Mouse (Mus musculus): ENCODE data around the gene Gm45808. TPM values are rescaled to one million over a fixed set of nuclear protein-coding genes. Genes with fewer than 3 reads are reported as not detected.
A peak's percentile ranks its signal among the peaks of the same experiment; 100 is the strongest.

Gene Gm45808
- polyA plus RNA-seq, 1 experiment from 2014 or later, result not detected

GRCm38 (mm10) chr7:45457204-45458060, 29.2 kb downstream of the Gm45808 start:
- Histone ChIP-seq H3K9me3 (replicated peaks; ENCODE audit: low read length) (no peaks in the 10 kb centered on the region), H3K4me2 (ENCODE audit: low read length) (peak overlapping the region; percentile 85), H3K4me1 (replicated peaks; ENCODE audit: insufficient read depth, low read length) (peaks cover 22% of the 10 kb centered on the region), H3K4me3 (replicated peaks; ENCODE audit: low read depth, low read length) (peak overlapping the region; percentile 83), H3K9ac (ENCODE audit: low read depth, low read length) (peak overlapping the region; percentile 80; the same call in 1 of the 2 replicates), H3K27ac (peak overlapping the region; percentile 88), H3K27me3 (ENCODE audit: insufficient read depth, low read length) (no peaks in the 10 kb centered on the region), H3K36me3 (ENCODE audit: insufficient read depth, low read length) (peaks cover 20% of the 10 kb centered on the region; the same call in 1 of the 2 replicates)
- DNase-seq (ENCODE audit: low spot score) (no peak), ATAC-seq (replicated peaks; ENCODE audit: low FRiP score, low read depth) (peak; percentile 49)
- 37% methylated on average over 9 of the region's 10 CpGs for WGBS
- TF ChIP-seq CTCF (IDR thresholded peaks at IDR 0.05; ENCODE audit: low read depth), result no peak

GRCm38 (mm10) chr7:45456721-45457203, 29.8 kb downstream of the Gm45808 start:
- H3K4me3 ChIP-seq (replicated peaks; ENCODE audit: low read depth, low read length), result no peak overlapping the region
- peak overlapping the region; percentile 5; the same call in 1 of the 2 replicates for H3K27ac ChIP-seq
- no peak for TF ChIP-seq CTCF (IDR thresholded peaks at IDR 0.05; ENCODE audit: low read depth)
- H3K4me2 ChIP-seq (ENCODE audit: low read length), result peak overlapping the region; percentile 85; the same call in 1 of the 2 replicates
- H3K9ac ChIP-seq (ENCODE audit: low read depth, low read length), result no peak overlapping the region
- DNase-seq (ENCODE audit: low spot score) (no peak), ATAC-seq (replicated peaks; ENCODE audit: low FRiP score, low read depth) (no peak)
- peaks cover 20% of the 10 kb centered on the region; the same call in 1 of the 2 replicates for H3K36me3 ChIP-seq (ENCODE audit: insufficient read depth, low read length)
- 36% methylated on average over 9 of the region's 9 CpGs for WGBS
- peaks cover 22% of the 10 kb centered on the region for H3K4me1 ChIP-seq (replicated peaks; ENCODE audit: insufficient read depth, low read length)
- H3K9me3 ChIP-seq (replicated peaks; ENCODE audit: low read length), result no peaks in the 10 kb centered on the region
- H3K27me3 ChIP-seq (ENCODE audit: insufficient read depth, low read length), result no peaks in the 10 kb centered on the region

- no peak overlapping the region for H3K4me3 ChIP-seq (replicated peaks; ENCODE audit: low read depth, low read length)
- WGBS, result 77% methylated on average over 13 of the region's 13 CpGs
- TF ChIP-seq CTCF (IDR thresholded peaks at IDR 0.05; ENCODE audit: low read depth), result no peak
- H3K36me3 ChIP-seq (ENCODE audit: insufficient read depth, low read length), result peaks cover 20% of the 10 kb centered on the region; the same call in 1 of the 2 replicates
- DNase-seq (ENCODE audit: low spot score), result no peak
- H3K9me3 ChIP-seq (replicated peaks; ENCODE audit: low read length), result no peaks in the 10 kb centered on the region
- H3K9ac ChIP-seq (ENCODE audit: low read depth, low read length), result no peak overlapping the region
- no peak overlapping the region for H3K4me2 ChIP-seq (ENCODE audit: low read length)
- no peaks in the 10 kb centered on the region for H3K27me3 ChIP-seq (ENCODE audit: insufficient read depth, low read length)
- no peak overlapping the region for H3K27ac ChIP-seq
- H3K4me1 ChIP-seq (replicated peaks; ENCODE audit: insufficient read depth, low read length), result peaks cover 21% of the 10 kb centered on the region
- no peak for ATAC-seq (replicated peaks; ENCODE audit: low FRiP score, low read depth)
Observed at GRCm38 (mm10) chr7:45455932-45456696, 30.5 kb downstream of the Gm45808 start.

GRCm38 (mm10) chr7:45454971-45455370, 31.6 kb downstream of the Gm45808 start:
- H3K36me3 ChIP-seq (ENCODE audit: insufficient read depth, low read length), result peaks cover 23% of the 10 kb centered on the region; the same call in 1 of the 2 replicates
- ATAC-seq (replicated peaks; ENCODE audit: low FRiP score, low read depth), result no peak
- no peak for TF ChIP-seq CTCF (IDR thresholded peaks at IDR 0.05; ENCODE audit: low read depth)
- H3K27ac ChIP-seq, result no peak overlapping the region
- DNase-seq (ENCODE audit: low spot score), result no peak
- no peaks in the 10 kb centered on the region for H3K27me3 ChIP-seq (ENCODE audit: insufficient read depth, low read length)
- H3K4me3 ChIP-seq (replicated peaks; ENCODE audit: low read depth, low read length), result no peak overlapping the region
- 94% methylated on average over 15 of the region's 15 CpGs for whole genome bisulfite sequencing
- no peak overlapping the region for H3K4me2 ChIP-seq (ENCODE audit: low read length)
- H3K9ac ChIP-seq (ENCODE audit: low read depth, low read length), result no peak overlapping the region
- peaks cover 11% of the 10 kb centered on the region; the same call in 1 of the 2 replicates for H3K4me1 ChIP-seq (replicated peaks; ENCODE audit: insufficient read depth, low read length)
- no peaks in the 10 kb centered on the region for H3K9me3 ChIP-seq (replicated peaks; ENCODE audit: low read length)

GRCm38 (mm10) chr7:45451344-45451982, 35.1 kb downstream of the Gm45808 start:
- no peaks in the 10 kb centered on the region for H3K27me3 ChIP-seq (ENCODE audit: insufficient read depth, low read length)
- H3K4me2 ChIP-seq (ENCODE audit: low read length), result no peak overlapping the region
- H3K4me3 ChIP-seq (replicated peaks; ENCODE audit: low read depth, low read length), result no peak overlapping the region
- TF ChIP-seq CTCF (IDR thresholded peaks at IDR 0.05; ENCODE audit: low read depth), result peak; percentile 91
- no peak overlapping the region for H3K27ac ChIP-seq
- WGBS, result 58% methylated on average over 23 of the region's 23 CpGs
- ATAC-seq (replicated peaks; ENCODE audit: low FRiP score, low read depth) (peak; percentile 72), DNase-seq (ENCODE audit: low spot score) (peak; percentile 91)
- no peaks in the 10 kb centered on the region for H3K9me3 ChIP-seq (replicated peaks; ENCODE audit: low read length)
- H3K4me1 ChIP-seq (replicated peaks; ENCODE audit: insufficient read depth, low read length), result no peaks in the 10 kb centered on the region
- peaks cover 26% of the 10 kb centered on the region; the same call in 1 of the 2 replicates for H3K36me3 ChIP-seq (ENCODE audit: insufficient read depth, low read length)
- H3K9ac ChIP-seq (ENCODE audit: low read depth, low read length), result no peak overlapping the region

All from kidney, postnatal 0 days (tissue).